8 mouse cellular contexts compared by ENCODE assay signal in genomic region chr6:89344613-89345485, GRCm38 (mm10). TPM values are rescaled to one million over a fixed set of nuclear protein-coding genes. Genes with fewer than 3 reads are reported as not detected.
DNase-seq lines count a peak whose midpoint lies in the region; ATAC-seq lines count a peak whose summit lies in the region.

No protein-coding gene starts in this region.

- peak overlapping the region; percentile 94 for H3K27ac ChIP-seq in embryonic facial prominence, embryonic 13.5 days
- peak overlapping the region; percentile 87 for H3K27ac ChIP-seq in heart, embryonic 12.5 days (ENCODE audit: poor library complexity, severe bottlenecking)
- peak overlapping the region; percentile 96 for H3K27ac ChIP-seq in lung, embryonic 16.5 days (ENCODE audit: low read length)

- H3K27me3 ChIP-seq in embryonic facial prominence, embryonic 13.5 days = no peaks in the 10 kb centered on the region
- H3K27me3 ChIP-seq in heart, embryonic 12.5 days (replicated peaks) = no peaks in the 10 kb centered on the region
- no peaks in the 10 kb centered on the region for H3K27me3 ChIP-seq in lung, embryonic 16.5 days (ENCODE audit: control insufficient read depth, insufficient read depth, low read depth, low read length)

- H3K36me3 ChIP-seq in embryonic facial prominence, embryonic 13.5 days = peaks cover 77% of the 10 kb centered on the region
- H3K36me3 ChIP-seq in heart, embryonic 12.5 days = peaks cover 56% of the 10 kb centered on the region
- H3K36me3 ChIP-seq in lung, embryonic 16.5 days (ENCODE audit: control insufficient read depth, insufficient read depth, low read length) = peaks cover 41% of the 10 kb centered on the region

- ATAC-seq in embryonic facial prominence, embryonic 13.5 days (ENCODE audit: insufficient number of reproducible peaks, insufficient read depth, low FRiP score, low TSS enrichment, low read depth) = peak; percentile 82
- peak; percentile 88 for ATAC-seq in heart, embryonic 12.5 days (ENCODE audit: insufficient number of reproducible peaks, low FRiP score)
- ATAC-seq in lung, embryonic 16.5 days (ENCODE audit: low read depth) = peak; percentile 97

- H3K4me2 ChIP-seq in embryonic facial prominence, embryonic 13.5 days = peak overlapping the region; percentile 41
- H3K4me2 ChIP-seq in heart, embryonic 12.5 days = peak overlapping the region; percentile 46
- H3K4me2 ChIP-seq in lung, embryonic 16.5 days (ENCODE audit: low read depth, low read length) = peak overlapping the region; percentile 36

- WGBS in embryonic facial prominence, embryonic 13.5 days = 15% methylated on average over 10 of the region's 10 CpGs
- 24% methylated on average over 10 of the region's 10 CpGs for WGBS in heart, embryonic 12.5 days
- WGBS in lung, embryonic 16.5 days = 25% methylated on average over 10 of the region's 10 CpGs

- H3K4me1 ChIP-seq in embryonic facial prominence, embryonic 13.5 days = peaks cover 29% of the 10 kb centered on the region
- H3K4me1 ChIP-seq in heart, embryonic 12.5 days (replicated peaks) = peaks cover 60% of the 10 kb centered on the region
- peaks cover 26% of the 10 kb centered on the region for H3K4me1 ChIP-seq in lung, embryonic 16.5 days (replicated peaks; ENCODE audit: control insufficient read depth, insufficient read depth, low read length)

- 0 out of 2 replicates have a peak overlapping the region, but pooled peaks have one; percentile 44 for H3K9ac ChIP-seq in embryonic facial prominence, embryonic 13.5 days
- peak overlapping the region; percentile 42; the same call in 1 of the 2 replicates for H3K9ac ChIP-seq in heart, embryonic 12.5 days
- peak overlapping the region; percentile 54 for H3K9ac ChIP-seq in lung, embryonic 16.5 days (ENCODE audit: low read length)

- no peaks in the 10 kb centered on the region for H3K9me3 ChIP-seq in embryonic facial prominence, embryonic 13.5 days
- no peaks in the 10 kb centered on the region for H3K9me3 ChIP-seq in heart, embryonic 12.5 days (replicated peaks)
- H3K9me3 ChIP-seq in lung, embryonic 16.5 days (ENCODE audit: control insufficient read depth, low read length) = no peaks in the 10 kb centered on the region

- peak; percentile 63 to 68 for DNase-seq in right cerebral cortex, postnatal 10 days (ENCODE audit: low spot score in 2 of 2)
- DNase-seq in right cerebral cortex, postnatal 25 days = no peak
- DNase-seq in kidney, adult 8-10 months = peak; percentile 89 to 94
- peak; percentile 75 for DNase-seq in retina, postnatal 1 day
- no peak for DNase-seq in natural killer cell, adult 2 months (ENCODE audit: low spot score in 2 of 2)

- no peak overlapping the region for H3K4me3 ChIP-seq in embryonic facial prominence, embryonic 13.5 days
- H3K4me3 ChIP-seq in heart, embryonic 12.5 days = no peak overlapping the region
- peak overlapping the region; percentile 0; the same call in 1 of the 2 replicates for H3K4me3 ChIP-seq in lung, embryonic 16.5 days (ENCODE audit: low read length)

RNA-seq across cellular contexts. Expression of gene Plxna1, which starts 17.6 kb away (rescaled TPM):
- 27.0 and 31.8 TPM in 2 replicates for polyA plus RNA-seq in embryonic facial prominence, embryonic 13.5 days (2015; fragmentation: Nextera tagmentation; extraction: Ambion mirVana)
- 13.4 and 17.3 TPM in 2 replicates for polyA plus RNA-seq in heart, embryonic 12.5 days (2016; fragmentation: Nextera tagmentation; extraction: Ambion mirVana)
- 8.7 and 10.4 TPM in 2 replicates for polyA plus RNA-seq in lung, embryonic 16.5 days (2015; fragmentation: Nextera tagmentation; extraction: Ambion mirVana)

Comparison
In these comparisons a context has a peak if more than half of its experiments do, and no peak if none do; other contexts are left out.
1. DNase-seq: peak in right cerebral cortex, postnatal 10 days (2 of 2), kidney, adult 8-10 months (2 of 2) and retina, postnatal 1 day (single experiment); none in right cerebral cortex, postnatal 25 days (single experiment) and natural killer cell, adult 2 months (0 of 2).
2. Peak in every context shown above with its lines, with median percentiles within 50 percentile points of each other: ATAC-seq, H3K27ac ChIP-seq, H3K4me2 ChIP-seq and H3K9ac ChIP-seq.